Mouse (Mus musculus) E14TG2a.4 (cell line): ENCODE data around the gene Dynlrb1.

ENCODE experiments used
- H3K27me3 ChIP-seq: 2 replicates; pipeline ENCODE4 v1.6.1; 2014; ENCODE audit warnings: low read length, control low read depth; ENCODE audit not compliant: insufficient read depth
- H3K36me3 ChIP-seq: 2 replicates; pipeline ENCODE4 v1.6.1; 2014; ENCODE audit warnings: low read length, control low read depth; ENCODE audit not compliant: insufficient read depth
- H3K4me1 ChIP-seq: replicated peaks from 2 replicates; pipeline ENCODE4 v1.6.1; 2014; ENCODE audit warnings: low read depth, low read length, control low read depth
- H3K4me3 ChIP-seq: replicated peaks from 2 replicates; pipeline ENCODE4 v1.5.1; 2014; ENCODE audit warnings: mild to moderate bottlenecking, low read length
- H3K9me3 ChIP-seq: 2 replicates; pipeline ENCODE4 v1.6.1; 2014; ENCODE audit warnings: low read length, control low read depth
- CTCF ChIP-seq: conservative IDR thresholded peaks from 2 replicates; pipeline ENCODE4 v1.5.1; 2014; ENCODE audit warnings: low read length
- NANOG ChIP-seq: IDR thresholded peaks from 2 replicates; pipeline ENCODE4 v1.6.1; 2014; ENCODE audit warnings: borderline replicate concordance, low read length, mixed read lengths
- POU5F1 ChIP-seq: IDR thresholded peaks from 2 replicates; pipeline ENCODE4 v1.6.1; 2014; ENCODE audit warnings: low read length, borderline replicate concordance

Dynlrb1 gene

DNA sequence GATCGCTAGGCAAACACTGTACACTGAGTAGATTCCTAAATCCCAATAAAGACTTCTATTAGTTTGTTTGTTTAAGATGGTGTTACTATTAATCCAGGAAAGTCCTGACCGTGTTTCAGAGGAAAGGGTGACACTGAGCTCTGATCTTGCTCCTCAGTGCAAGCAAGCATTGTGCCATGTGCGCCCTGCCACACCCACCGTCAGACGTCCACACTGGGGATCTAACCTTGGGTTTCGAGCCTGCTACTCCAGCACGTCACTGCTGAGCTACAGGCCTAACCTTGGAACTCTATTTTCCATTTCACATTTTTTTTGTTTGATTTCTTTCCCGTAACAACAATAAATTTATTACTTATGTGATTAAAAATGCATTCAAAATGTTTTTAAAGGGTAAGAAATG lies 53.7 kb downstream of the Dynlrb1 start:
- Histone ChIP-seq H3K36me3 (peaks cover 36% of the 10 kb centered on the region), H3K27me3 (no peaks in the 10 kb centered on the region), H3K4me3 (no peak overlapping the region), H3K4me1 (no peaks in the 10 kb centered on the region), H3K9me3 (no peaks in the 10 kb centered on the region)
- TF ChIP-seq POU5F1 (no peak), NANOG (no peak), CTCF (no peak)

- H3K4me3 ChIP-seq: no peak overlapping the region
- H3K9me3 ChIP-seq: no peaks in the 10 kb centered on the region
- peaks cover 66% of the 10 kb centered on the region for H3K36me3 ChIP-seq
- no peaks in the 10 kb centered on the region for H3K4me1 ChIP-seq
- no peak for TF ChIP-seq CTCF
- H3K27me3 ChIP-seq: no peaks in the 10 kb centered on the region
Measured at GRCm38 (mm10) chr2:155293382-155293781, 57.0 kb downstream of the Dynlrb1 start.

GRCm38 (mm10) chr2:155293946-155294345 lies 57.6 kb downstream of the Dynlrb1 start:
- Histone ChIP-seq H3K36me3 (peaks cover 72% of the 10 kb centered on the region), H3K27me3 (no peaks in the 10 kb centered on the region), H3K9me3 (no peaks in the 10 kb centered on the region), H3K4me3 (no peak overlapping the region), H3K4me1 (no peaks in the 10 kb centered on the region)
- TF ChIP-seq CTCF (no peak), POU5F1 (no peak), NANOG (no peak)

DNA sequence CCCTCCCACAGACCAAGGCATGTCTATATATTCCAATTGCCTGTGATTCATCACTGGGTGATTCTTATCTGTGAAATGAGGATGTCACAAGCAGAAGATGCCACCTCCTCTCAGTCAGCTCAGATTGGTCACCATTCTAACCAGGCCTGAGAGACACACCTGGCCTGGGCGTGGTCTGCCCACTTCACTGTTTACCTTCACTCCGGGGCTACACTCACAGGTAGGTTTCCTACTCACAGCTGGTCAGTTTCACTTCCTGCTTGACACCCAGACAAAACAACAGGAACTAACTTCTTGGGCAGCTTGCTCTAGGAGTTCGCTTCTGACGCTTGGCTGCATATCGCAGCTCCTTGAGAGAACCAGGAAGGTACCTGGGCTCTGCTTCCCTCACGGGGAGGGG lies 59.1 kb downstream of the Dynlrb1 start:
- Histone ChIP-seq H3K27me3 (no peaks in the 10 kb centered on the region), H3K4me3 (no peak overlapping the region), H3K4me1 (no peaks in the 10 kb centered on the region), H3K36me3 (peaks cover 74% of the 10 kb centered on the region), H3K9me3 (no peaks in the 10 kb centered on the region)
- TF ChIP-seq NANOG (no peak), CTCF (no peak), POU5F1 (no peak)

- Histone ChIP-seq H3K27me3 (no peaks in the 10 kb centered on the region), H3K4me1 (no peaks in the 10 kb centered on the region), H3K4me3 (no peak overlapping the region), H3K9me3 (peaks cover 6% of the 10 kb centered on the region), H3K36me3 (peaks cover 61% of the 10 kb centered on the region)
- TF ChIP-seq NANOG (no peak), CTCF (no peak), POU5F1 (no peak)
Measured at GRCm38 (mm10) chr2:155299563-155299962, 63.2 kb downstream of the Dynlrb1 start.
